Mouse (Mus musculus) kidney, adult 2 months (tissue): ENCODE results near the gene 4930402H24Rik.

Experiments used
- CTCF ChIP-seq: fragments of 200-500 bp; conservative IDR thresholded peaks from 2 replicates; pipeline ENCODE4 v1.5.1; 2011; ENCODE audit warnings: low read depth, mild to moderate bottlenecking, control low read depth, low read length, moderate library complexity, mixed read lengths; ENCODE audit not compliant: insufficient read depth, insufficient read length
- POLR2A ChIP-seq: fragments of 200-500 bp; IDR thresholded peaks from one replicate; pipeline ENCODE4 v1.6.1; 2011; ENCODE audit warnings: low read depth, low read length, control low read depth

GRCm38 (mm10) chr2:130839874-130840661, 66.1 kb downstream of the 4930402H24Rik start:
- TF ChIP-seq CTCF (no peak), POLR2A (no peak)
